Mouse (Mus musculus) ES-Bruce4 (cell line): ENCODE results near the gene Gas7. TPM values are rescaled to one million over a fixed set of nuclear protein-coding genes. Genes with fewer than 3 reads are reported as not detected.

Experiments
- H3K27ac ChIP-seq: 2 replicates; pipeline ENCODE4 v1.5.1; 2012; ENCODE audit warnings: low read length, inconsistent platforms; ENCODE audit not compliant: insufficient read depth
- H3K27me3 ChIP-seq: 2 replicates; pipeline ENCODE4 v1.6.1; 2012; ENCODE audit warnings: mild to moderate bottlenecking, low read length, inconsistent platforms; ENCODE audit not compliant: control insufficient read depth, poor library complexity, insufficient read depth, severe bottlenecking
- H3K36me3 ChIP-seq: 2 replicates; pipeline ENCODE4 v1.6.1; 2012; ENCODE audit warnings: inconsistent platforms, mild to moderate bottlenecking, low read length, moderate library complexity; ENCODE audit not compliant: control insufficient read depth, poor library complexity, insufficient read depth, severe bottlenecking
- H3K4me1 ChIP-seq: one replicate; pipeline ENCODE4 v1.8.1; 2011; ENCODE audit warnings: low read length; ENCODE audit not compliant: control insufficient read depth, insufficient read depth
- H3K4me3 ChIP-seq: 2 replicates; pipeline ENCODE4 v1.5.1; 2011; ENCODE audit warnings: low read depth, mild to moderate bottlenecking, low read length
- H3K9ac ChIP-seq: 2 replicates; pipeline ENCODE4 v1.6.1; 2012; ENCODE audit warnings: low read depth, mild to moderate bottlenecking, inconsistent platforms; ENCODE audit not compliant: poor library complexity, severe bottlenecking
- H3K9me3 ChIP-seq: replicated peaks from 2 replicates; pipeline ENCODE4 v1.6.1; 2012; ENCODE audit warnings: mild to moderate bottlenecking, low read length, inconsistent platforms; ENCODE audit not compliant: control insufficient read depth, poor library complexity, insufficient read depth, severe bottlenecking
- CTCF ChIP-seq: IDR thresholded peaks from one replicate; pipeline ENCODE4 v1.8.1; 2011; ENCODE audit warnings: low read depth, low read length
- EP300 ChIP-seq: IDR thresholded peaks from 2 replicates; pipeline ENCODE4 v1.6.1; 2011; ENCODE audit warnings: low read depth, low read length; ENCODE audit not compliant: insufficient read depth
- POLR2A ChIP-seq: IDR thresholded peaks from one replicate; pipeline ENCODE4 v1.8.1; 2011; ENCODE audit warnings: low read length; ENCODE audit not compliant: insufficient read depth
- polyA plus RNA-seq: library from polyadenylated mRNA; stranded (reverse); fragments of >200 nt; gene quantifications from 2 replicates; pipeline ENCODE4 v1.2.4, GENCODE M21; 2011; ENCODE audit warnings: low read depth; ENCODE audit not compliant: missing spikeins, insufficient read depth, insufficient read length

The Gas7 gene
- polyA plus RNA-seq, 1 experiment: 2.3 TPM

DNA sequence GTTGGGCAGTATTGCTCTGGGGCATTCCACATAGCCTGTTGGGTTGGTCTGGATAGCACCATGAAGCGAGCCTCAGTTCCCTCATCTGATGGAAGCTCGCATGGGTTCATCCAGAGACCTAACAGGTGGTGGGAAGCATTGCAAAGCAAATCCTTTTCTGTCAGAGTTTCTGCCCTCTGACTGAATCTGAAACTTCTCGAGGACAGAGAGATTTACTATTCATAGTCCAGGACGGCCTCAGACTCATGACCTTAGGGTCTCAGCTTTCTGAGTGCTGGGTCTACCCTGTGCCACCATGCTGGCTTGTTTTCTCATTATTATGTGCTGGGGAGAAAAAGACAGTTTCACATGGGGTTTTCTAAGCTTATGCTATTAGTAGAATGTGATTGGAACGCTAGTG, 122.2 kb downstream of the Gas7 start:
- H3K9me3 ChIP-seq: no peaks in the 10 kb centered on the region
- no peak overlapping the region for H3K27ac ChIP-seq
- TF ChIP-seq CTCF (no peak), EP300 (no peak)
- H3K4me1 ChIP-seq: no peaks in the 10 kb centered on the region
- no peak overlapping the region for H3K9ac ChIP-seq
- no peak overlapping the region for H3K4me3 ChIP-seq
- H3K36me3 ChIP-seq: no peaks in the 10 kb centered on the region
- no peaks in the 10 kb centered on the region for H3K27me3 ChIP-seq

DNA sequence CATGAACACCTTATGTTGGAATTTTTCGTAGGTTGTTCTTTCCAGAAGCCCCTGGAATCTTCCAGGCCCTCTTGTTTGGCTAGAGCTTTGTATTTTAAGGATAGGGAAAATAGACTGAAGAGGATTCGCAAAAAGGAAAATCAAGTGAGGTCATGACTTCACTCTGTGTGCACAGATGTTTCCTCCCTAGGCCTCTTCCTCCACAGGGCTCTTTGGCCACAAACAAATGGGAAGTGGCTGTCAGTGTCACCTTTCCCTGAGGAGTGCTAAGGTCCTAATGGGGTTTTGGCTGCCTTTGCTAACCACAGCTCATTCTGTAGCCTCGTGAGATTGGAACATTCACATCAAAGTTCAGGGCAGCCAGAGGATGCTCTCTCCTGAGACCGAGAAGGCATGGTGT, 122.8 kb downstream of the Gas7 start:
- Histone ChIP-seq H3K36me3 (no peaks in the 10 kb centered on the region), H3K27ac (no peak overlapping the region), H3K4me3 (no peak overlapping the region), H3K9me3 (no peaks in the 10 kb centered on the region), H3K9ac (no peak overlapping the region), H3K27me3 (no peaks in the 10 kb centered on the region), H3K4me1 (no peaks in the 10 kb centered on the region)
- no peak for TF ChIP-seq EP300
- TF ChIP-seq CTCF: no peak
- no peak for TF ChIP-seq POLR2A

DNA sequence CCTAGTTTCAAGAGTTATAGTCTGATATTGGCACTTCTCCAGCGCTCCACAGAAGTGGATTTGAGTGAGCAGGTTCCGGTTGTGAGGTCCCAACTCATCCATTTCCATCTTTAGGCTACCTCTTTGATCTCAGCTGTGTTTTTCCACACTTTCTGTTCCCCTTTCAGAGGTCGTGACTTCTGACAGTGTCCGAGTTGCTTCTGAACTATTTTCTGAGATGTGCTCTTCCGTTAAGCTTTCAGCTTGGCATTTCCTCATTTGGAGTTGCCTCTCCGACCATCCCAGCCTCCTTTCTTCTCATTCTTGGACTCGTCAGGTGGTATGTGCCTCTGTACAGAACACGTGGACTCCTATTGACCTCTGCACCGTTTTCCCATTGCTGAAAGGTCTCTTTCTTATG, 123.9 kb downstream of the Gas7 start:
- no peak overlapping the region for H3K4me3 ChIP-seq
- H3K27me3 ChIP-seq: no peaks in the 10 kb centered on the region
- H3K27ac ChIP-seq: no peak overlapping the region
- H3K9me3 ChIP-seq: no peaks in the 10 kb centered on the region
- H3K36me3 ChIP-seq: no peaks in the 10 kb centered on the region
- no peaks in the 10 kb centered on the region for H3K4me1 ChIP-seq
- TF ChIP-seq POLR2A (no peak), EP300 (no peak)
- no peak overlapping the region for H3K9ac ChIP-seq

DNA sequence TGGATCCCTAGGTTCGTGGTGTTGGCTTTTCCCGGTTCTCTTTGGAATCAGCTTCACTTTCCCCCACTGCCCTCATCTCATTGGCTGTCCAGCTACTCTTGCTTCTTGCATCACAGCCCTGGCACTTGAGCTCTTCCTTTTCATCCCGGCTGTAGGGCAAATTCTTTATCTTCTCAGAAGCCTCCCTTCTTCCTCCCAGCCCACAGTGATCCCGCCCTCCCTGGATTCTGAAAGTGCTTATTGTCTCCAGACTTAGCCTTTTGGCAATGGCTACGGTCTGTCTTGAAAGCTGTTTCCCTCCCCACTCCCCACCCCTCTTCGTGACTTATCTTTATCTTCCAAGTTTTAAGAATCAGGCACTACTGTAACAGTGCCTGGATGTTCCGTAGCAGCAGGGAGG, 126.3 kb downstream of the Gas7 start:
- H3K4me1 ChIP-seq: no peaks in the 10 kb centered on the region
- H3K9ac ChIP-seq: no peak overlapping the region
- H3K27ac ChIP-seq: no peak overlapping the region
- 0 out of 2 replicates have a peak, but pooled peaks cover 2% of the 10 kb centered on the region for H3K9me3 ChIP-seq
- H3K36me3 ChIP-seq: no peaks in the 10 kb centered on the region
- no peaks in the 10 kb centered on the region for H3K27me3 ChIP-seq
- TF ChIP-seq EP300 (no peak), CTCF (no peak), POLR2A (no peak)
- H3K4me3 ChIP-seq: no peak overlapping the region

DNA sequence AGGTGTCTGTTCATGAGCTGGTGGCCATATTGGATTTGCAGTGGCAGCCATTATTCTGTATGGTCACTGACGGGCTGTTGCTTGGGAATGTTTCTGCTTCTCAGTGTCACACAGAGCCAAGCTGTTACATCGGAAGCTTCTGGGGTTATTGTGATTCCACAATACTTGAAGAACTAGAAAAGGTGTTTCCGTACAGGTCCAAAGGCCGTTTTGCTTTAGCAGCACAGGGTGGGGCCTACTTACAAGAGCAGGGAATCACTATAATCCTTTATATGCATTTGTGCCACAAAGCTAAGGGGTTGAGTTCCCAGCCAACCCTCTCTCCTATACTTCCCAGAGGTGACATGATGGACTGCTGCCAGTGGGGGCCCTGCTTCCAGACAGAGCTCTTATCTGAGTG, 127.3 kb downstream of the Gas7 start:
- Histone ChIP-seq H3K27ac (no peak overlapping the region), H3K9ac (no peak overlapping the region), H3K36me3 (no peaks in the 10 kb centered on the region), H3K9me3 (0 out of 2 replicates have a peak, but pooled peaks cover 4% of the 10 kb centered on the region), H3K4me1 (no peaks in the 10 kb centered on the region), H3K27me3 (no peaks in the 10 kb centered on the region), H3K4me3 (no peak overlapping the region)
- TF ChIP-seq POLR2A (no peak), CTCF (no peak), EP300 (no peak)

DNA sequence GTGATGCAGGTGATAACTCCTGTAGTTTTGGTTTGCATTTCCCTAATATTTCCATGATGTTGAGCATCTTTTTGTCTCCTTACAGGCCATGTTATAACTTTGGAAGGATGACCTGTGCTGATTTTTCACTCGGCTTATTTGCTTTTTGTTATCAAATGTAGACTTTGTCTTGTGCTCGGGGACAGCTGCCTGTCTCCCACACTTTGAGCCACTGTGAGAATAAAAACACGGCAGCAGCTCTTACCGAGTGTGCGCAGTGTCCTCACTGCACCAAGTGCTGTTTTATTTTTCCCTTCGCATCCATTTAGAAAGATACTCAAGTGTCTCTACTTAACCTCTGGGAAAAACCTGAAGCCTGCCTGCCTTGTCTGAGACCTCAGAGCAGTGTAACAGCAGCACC, 129.8 kb downstream of the Gas7 start:
- Histone ChIP-seq H3K9ac (no peak overlapping the region), H3K9me3 (0 out of 2 replicates have a peak, but pooled peaks cover 4% of the 10 kb centered on the region), H3K27ac (no peak overlapping the region), H3K27me3 (no peaks in the 10 kb centered on the region), H3K4me1 (no peaks in the 10 kb centered on the region), H3K36me3 (no peaks in the 10 kb centered on the region), H3K4me3 (no peak overlapping the region)
- TF ChIP-seq POLR2A: no peak
- no peak for TF ChIP-seq EP300
- TF ChIP-seq CTCF: no peak
